Mouse (Mus musculus) CH12.LX (cell line): ENCODE results near the gene Znhit1.

Source experiments
- CTCF ChIP-seq, 2 experiments: IDR thresholded peaks in 1 of 2; conservative IDR thresholded peaks in 1 of 2; 2 replicates each; pipeline ENCODE4 v1.5.1; 2011 to 2012; ENCODE audit warnings: low read depth in 2 of 2, low read length in 2 of 2, improper control_type of control experiment in 1 of 2, inconsistent platforms in 1 of 2, mild to moderate bottlenecking in 1 of 2, moderate library complexity in 1 of 2
- ELF1 ChIP-seq: IDR thresholded peaks from 2 replicates; pipeline ENCODE4 v1.6.1; 2014; ENCODE audit warnings: low read depth, mild to moderate bottlenecking, inconsistent platforms, low read length, improper control_type of control experiment
- EP300 ChIP-seq: IDR thresholded peaks from 2 replicates; pipeline ENCODE4 v1.6.1; 2011; ENCODE audit warnings: low read length, improper control_type of control experiment
- IRF4 ChIP-seq: IDR thresholded peaks from 2 replicates; pipeline ENCODE4 v1.6.1; 2014; ENCODE audit warnings: low read depth, mild to moderate bottlenecking, inconsistent platforms, low read length, improper control_type of control experiment
- KAT2A ChIP-seq: IDR thresholded peaks from 2 replicates; pipeline ENCODE4 v1.6.1; 2012; ENCODE audit warnings: low read length, improper control_type of control experiment, inconsistent platforms; ENCODE audit not compliant: insufficient replicate concordance
- MAFK ChIP-seq: IDR thresholded peaks from 2 replicates; pipeline ENCODE4 v1.6.1; 2011; ENCODE audit warnings: low read length, improper control_type of control experiment; ENCODE audit not compliant: insufficient replicate concordance
- MAX ChIP-seq: IDR thresholded peaks from 2 replicates; pipeline ENCODE4 v1.6.1; 2011; ENCODE audit warnings: low read length, improper control_type of control experiment
- PAX5 ChIP-seq: IDR thresholded peaks from 2 replicates; pipeline ENCODE4 v1.6.1; 2012; ENCODE audit warnings: low read length, inconsistent platforms, mixed read lengths
- POLR2A ChIP-seq: IDR thresholded peaks from 2 replicates; pipeline ENCODE4 v1.6.1; 2011; ENCODE audit warnings: low read depth, mild to moderate bottlenecking, improper control_type of control experiment, low read length
- RAD21 ChIP-seq: IDR thresholded peaks from 2 replicates; pipeline ENCODE4 v1.6.1; 2011; ENCODE audit warnings: low read depth, mild to moderate bottlenecking, low read length, improper control_type of control experiment, moderate library complexity
- SMC3 ChIP-seq: IDR thresholded peaks from 2 replicates; pipeline ENCODE4 v1.6.1; 2011; ENCODE audit warnings: low read depth, low read length, improper control_type of control experiment
- TCF12 ChIP-seq: IDR thresholded peaks from 2 replicates; pipeline ENCODE4 v1.6.1; 2014; ENCODE audit warnings: low read depth, mild to moderate bottlenecking, inconsistent platforms, low read length, improper control_type of control experiment
- ZC3H11A ChIP-seq: IDR thresholded peaks from 2 replicates; pipeline ENCODE4 v1.6.1; 2012; ENCODE audit warnings: low read depth, mild to moderate bottlenecking, inconsistent platforms, low read length, improper control_type of control experiment
- ZKSCAN1 ChIP-seq: IDR thresholded peaks from 2 replicates; pipeline ENCODE4 v1.6.1; 2012; ENCODE audit warnings: low read depth, inconsistent platforms, low read length, improper control_type of control experiment, borderline replicate concordance

- no peak for TF ChIP-seq EP300
- TF ChIP-seq CTCF (conservative IDR thresholded peaks at IDR 0.05 in 1 of 2, IDR thresholded peaks at IDR 0.05 in 1 of 2; ENCODE audit: low read depth in 2 of 2, low read length in 2 of 2) = no peak
- TF ChIP-seq ZC3H11A = no peak
- TF ChIP-seq KAT2A = no peak
- TF ChIP-seq SMC3 = no peak
- no peak for TF ChIP-seq TCF12
- TF ChIP-seq RAD21 = no peak
- TF ChIP-seq ELF1 = no peak
- no peak for TF ChIP-seq ZKSCAN1
- TF ChIP-seq MAX = no peak
- no peak for TF ChIP-seq MAFK
- no peak for TF ChIP-seq POLR2A
- TF ChIP-seq PAX5 = no peak
- no peak for TF ChIP-seq IRF4
Observed at GRCm38 (mm10) chr5:136962966-136963540, 24.8 kb downstream of the Znhit1 start.
